Mouse (Mus musculus) forebrain, embryonic 15.5 days (tissue): ENCODE measurements around the gene Cep170b. TPM values are rescaled to one million over a fixed set of nuclear protein-coding genes. Genes with fewer than 3 reads are reported as not detected.

Experiments used
- ATAC-seq: fragments of 200-750 bp; cut with Nextera tagmentation; replicated peaks from 2 replicates; pipeline ENCODE4 v1.8.0; 2017; ENCODE audit warnings: mild to moderate bottlenecking, moderate TSS enrichment, moderate library complexity
- H3K27ac ChIP-seq: fragments of 300-500 bp; sonication (generic); replicated peaks from 2 replicates; pipeline ENCODE4 v1.5.1; 2015; ENCODE audit warnings: mild to moderate bottlenecking, inconsistent platforms
- H3K27me3 ChIP-seq: fragments of 300-500 bp; sonication (generic); 2 replicates; pipeline ENCODE4 v1.6.1; 2015; ENCODE audit warnings: inconsistent platforms
- H3K36me3 ChIP-seq: fragments of 300-500 bp; sonication (generic); 2 replicates; pipeline ENCODE4 v1.6.1; 2015; ENCODE audit warnings: mild to moderate bottlenecking, inconsistent platforms
- H3K4me1 ChIP-seq: fragments of 300-500 bp; sonication (generic); 2 replicates; pipeline ENCODE4 v1.6.1; 2015; ENCODE audit warnings: inconsistent platforms
- H3K4me2 ChIP-seq: fragments of 300-500 bp; sonication (generic); replicated peaks from 2 replicates; pipeline ENCODE4 v1.6.1; 2015; ENCODE audit warnings: mild to moderate bottlenecking, inconsistent platforms
- H3K4me3 ChIP-seq: fragments of 300-500 bp; sonication (generic); 2 replicates; pipeline ENCODE4 v1.5.1; 2015; ENCODE audit warnings: mild to moderate bottlenecking, inconsistent platforms
- H3K9ac ChIP-seq: fragments of 300-500 bp; sonication (generic); replicated peaks from 2 replicates; pipeline ENCODE4 v1.6.1; 2015; ENCODE audit warnings: mild to moderate bottlenecking, inconsistent platforms
- H3K9me3 ChIP-seq: fragments of 300-500 bp; sonication (generic); 2 replicates; pipeline ENCODE4 v1.6.1; 2016; ENCODE audit warnings: inconsistent platforms
- WGBS: fragments of 180-500 bp; shearing (Covaris S2); methylation state at CpG from one replicate; pipeline ENCODE4 v1.1.7; 2015; ENCODE audit warnings: mixed read lengths; 5-methylcytosine and 5-hydroxymethylcytosine counted together
- polyA plus RNA-seq: library from polyadenylated mRNA; unstranded; fragments of >200 nt; fragmentation: Nextera tagmentation; extraction: Ambion mirVana; gene quantifications from 2 replicates; pipeline ENCODE4 v1.2.1, GENCODE M21; 2015

The Cep170b gene
- polyA plus RNA-seq, 1 experiment from 2014 or later: 24.0 TPM

- no peak overlapping the region for H3K4me3 ChIP-seq
- no peaks in the 10 kb centered on the region for H3K4me1 ChIP-seq
- no peak overlapping the region for H3K9ac ChIP-seq
- H3K4me2 ChIP-seq: no peak overlapping the region
- ATAC-seq: no peak
- H3K9me3 ChIP-seq: no peaks in the 10 kb centered on the region
- H3K36me3 ChIP-seq: no peaks in the 10 kb centered on the region
- WGBS: 92% methylated on average over 4 of the region's 4 CpGs
- H3K27ac ChIP-seq: no peak overlapping the region
- H3K27me3 ChIP-seq: no peaks in the 10 kb centered on the region
These were observed 41.2 kb downstream of the Cep170b start for GRCm38 (mm10) chr12:112761411-112761810.

- no peaks in the 10 kb centered on the region for H3K36me3 ChIP-seq
- no peak overlapping the region for H3K27ac ChIP-seq
- no peaks in the 10 kb centered on the region for H3K27me3 ChIP-seq
- H3K9ac ChIP-seq: no peak overlapping the region
- H3K4me1 ChIP-seq: no peaks in the 10 kb centered on the region
- no peak overlapping the region for H3K4me3 ChIP-seq
- WGBS: 83% methylated on average over 3 of the region's 3 CpGs
- H3K9me3 ChIP-seq: no peaks in the 10 kb centered on the region
- ATAC-seq: no peak
- no peak overlapping the region for H3K4me2 ChIP-seq
These were observed 41.8 kb downstream of the Cep170b start for GRCm38 (mm10) chr12:112762018-112762417.

GRCm38 (mm10) chr12:112763176-112763575, 42.9 kb downstream of the Cep170b start:
- Histone ChIP-seq H3K36me3 (no peaks in the 10 kb centered on the region), H3K27ac (no peak overlapping the region), H3K4me2 (no peak overlapping the region), H3K27me3 (no peaks in the 10 kb centered on the region), H3K4me1 (no peaks in the 10 kb centered on the region), H3K4me3 (no peak overlapping the region), H3K9me3 (no peaks in the 10 kb centered on the region), H3K9ac (no peak overlapping the region)
- ATAC-seq: no peak
- 80% methylated on average over 4 of the region's 4 CpGs for WGBS

GRCm38 (mm10) chr12:112764141-112764540, 43.9 kb downstream of the Cep170b start:
- Histone ChIP-seq H3K36me3 (no peaks in the 10 kb centered on the region), H3K9ac (no peak overlapping the region), H3K4me3 (no peak overlapping the region), H3K4me1 (no peaks in the 10 kb centered on the region), H3K4me2 (no peak overlapping the region), H3K27me3 (no peaks in the 10 kb centered on the region), H3K9me3 (no peaks in the 10 kb centered on the region), H3K27ac (no peak overlapping the region)
- no peak for ATAC-seq
- WGBS: 79% methylated on average over 5 of the region's 5 CpGs

GRCm38 (mm10) chr12:112764991-112765390, 44.7 kb downstream of the Cep170b start:
- Histone ChIP-seq H3K4me2 (no peak overlapping the region), H3K27me3 (no peaks in the 10 kb centered on the region), H3K27ac (no peak overlapping the region), H3K9ac (no peak overlapping the region), H3K36me3 (no peaks in the 10 kb centered on the region), H3K9me3 (no peaks in the 10 kb centered on the region), H3K4me3 (no peak overlapping the region), H3K4me1 (no peaks in the 10 kb centered on the region)
- 92% methylated on average over 7 of the region's 7 CpGs for WGBS
- ATAC-seq: no peak

- Histone ChIP-seq H3K27me3 (no peaks in the 10 kb centered on the region), H3K9me3 (no peaks in the 10 kb centered on the region), H3K9ac (no peak overlapping the region), H3K36me3 (no peaks in the 10 kb centered on the region), H3K4me2 (no peak overlapping the region), H3K27ac (no peak overlapping the region), H3K4me3 (no peak overlapping the region), H3K4me1 (no peaks in the 10 kb centered on the region)
- ATAC-seq: no peak
- WGBS: 96% methylated on average over 7 of the region's 7 CpGs
These were observed 46.3 kb downstream of the Cep170b start for GRCm38 (mm10) chr12:112766586-112766985.

- no peak overlapping the region for H3K27ac ChIP-seq
- no peak overlapping the region for H3K4me2 ChIP-seq
- no peaks in the 10 kb centered on the region for H3K36me3 ChIP-seq
- no peaks in the 10 kb centered on the region for H3K27me3 ChIP-seq
- 91% methylated on average over 16 of the region's 16 CpGs for WGBS
- no peak for ATAC-seq
- H3K9me3 ChIP-seq: no peaks in the 10 kb centered on the region
- H3K4me3 ChIP-seq: no peak overlapping the region
- H3K9ac ChIP-seq: no peak overlapping the region
- H3K4me1 ChIP-seq: no peaks in the 10 kb centered on the region
These were observed 47.0 kb downstream of the Cep170b start for GRCm38 (mm10) chr12:112767036-112767890.

GRCm38 (mm10) chr12:112768166-112768565, 47.9 kb downstream of the Cep170b start:
- H3K36me3 ChIP-seq: no peaks in the 10 kb centered on the region
- no peaks in the 10 kb centered on the region for H3K9me3 ChIP-seq
- H3K4me1 ChIP-seq: no peaks in the 10 kb centered on the region
- ATAC-seq: no peak
- no peak overlapping the region for H3K4me2 ChIP-seq
- 84% methylated on average over 8 of the region's 8 CpGs for WGBS
- H3K27me3 ChIP-seq: no peaks in the 10 kb centered on the region
- no peak overlapping the region for H3K4me3 ChIP-seq
- no peak overlapping the region for H3K9ac ChIP-seq
- H3K27ac ChIP-seq: no peak overlapping the region

- H3K4me3 ChIP-seq: no peak overlapping the region
These were observed 48.8 kb downstream of the Cep170b start for GRCm38 (mm10) chr12:112769031-112769430.

GRCm38 (mm10) chr12:112769751-112770150, 49.5 kb downstream of the Cep170b start:
- no peak overlapping the region for H3K4me3 ChIP-seq
- no peak overlapping the region for H3K4me2 ChIP-seq
- H3K27ac ChIP-seq: no peak overlapping the region
- H3K9me3 ChIP-seq: no peaks in the 10 kb centered on the region
- no peaks in the 10 kb centered on the region for H3K36me3 ChIP-seq
- no peaks in the 10 kb centered on the region for H3K4me1 ChIP-seq
- no peak overlapping the region for H3K9ac ChIP-seq
- 70% methylated on average over 2 of the region's 2 CpGs for WGBS
- ATAC-seq: no peak
- no peaks in the 10 kb centered on the region for H3K27me3 ChIP-seq

More at GRCm38 (mm10) chr12:112769031-112769430, 48.8 kb downstream of the Cep170b start:
- no peak for ATAC-seq
- no peak overlapping the region for H3K4me2 ChIP-seq
- WGBS: 81% methylated on average over 6 of the region's 6 CpGs
- no peak overlapping the region for H3K27ac ChIP-seq
- H3K9ac ChIP-seq: no peak overlapping the region
- no peaks in the 10 kb centered on the region for H3K4me1 ChIP-seq
- no peaks in the 10 kb centered on the region for H3K9me3 ChIP-seq
- H3K27me3 ChIP-seq: no peaks in the 10 kb centered on the region
- H3K36me3 ChIP-seq: no peaks in the 10 kb centered on the region

GRCm38 (mm10) chr12:112770396-112770795, 50.1 kb downstream of the Cep170b start:
- Histone ChIP-seq H3K9ac (no peak overlapping the region), H3K4me3 (no peak overlapping the region), H3K36me3 (no peaks in the 10 kb centered on the region), H3K27me3 (no peaks in the 10 kb centered on the region), H3K9me3 (no peaks in the 10 kb centered on the region), H3K27ac (no peak overlapping the region), H3K4me1 (no peaks in the 10 kb centered on the region), H3K4me2 (no peak overlapping the region)
- no peak for ATAC-seq
- WGBS: 87% methylated on average over 4 of the region's 4 CpGs

- Histone ChIP-seq H3K27ac (no peak overlapping the region), H3K4me1 (no peaks in the 10 kb centered on the region), H3K4me3 (no peak overlapping the region), H3K9me3 (no peaks in the 10 kb centered on the region), H3K9ac (no peak overlapping the region), H3K27me3 (no peaks in the 10 kb centered on the region), H3K36me3 (no peaks in the 10 kb centered on the region), H3K4me2 (no peak overlapping the region)
- WGBS: 91% methylated on average over 14 of the region's 14 CpGs
- no peak for ATAC-seq
These were observed 52.1 kb downstream of the Cep170b start for GRCm38 (mm10) chr12:112772306-112772705.

- Histone ChIP-seq H3K9me3 (no peaks in the 10 kb centered on the region), H3K4me2 (no peak overlapping the region), H3K9ac (no peak overlapping the region), H3K27me3 (no peaks in the 10 kb centered on the region), H3K4me1 (no peaks in the 10 kb centered on the region), H3K27ac (no peak overlapping the region), H3K36me3 (no peaks in the 10 kb centered on the region), H3K4me3 (no peak overlapping the region)
- WGBS: 41% methylated on average over 9 of the region's 9 CpGs
- ATAC-seq: no peak
These were observed 53.1 kb downstream of the Cep170b start for GRCm38 (mm10) chr12:112773366-112773765.
